17 mouse cellular contexts compared by ENCODE assay signal in genomic region chr7:75522226-75522625, GRCm38 (mm10).
DNase-seq lines count a peak whose midpoint lies in the region; ATAC-seq and TF ChIP-seq lines count a peak whose summit lies in the region.
"Had no signal": no experiment of that assay in that cellular context is flagged by ENCODE, and none has a peak within 500 bp of the region (broad histone marks: within the 10 kb centered on the region; RNA-seq: fewer than 3 reads in every experiment).

No protein-coding gene starts in this region.

- 78% methylated on average over 3 of the region's 3 CpGs for WGBS in forebrain, postnatal 0 days
- WGBS in forebrain, embryonic 16.5 days: 75% methylated on average over 3 of the region's 3 CpGs
- 79% methylated on average over 3 of the region's 3 CpGs for WGBS in kidney, postnatal 0 days
- WGBS in midbrain, postnatal 0 days: 95% methylated on average over 3 of the region's 3 CpGs
- WGBS in midbrain, embryonic 14.5 days: 91% methylated on average over 3 of the region's 3 CpGs
- 79% methylated on average over 3 of the region's 3 CpGs for WGBS in kidney, embryonic 15.5 days

- H3K4me2 ChIP-seq in forebrain, postnatal 0 days (ENCODE audit: low read depth): no peak overlapping the region
- no peak overlapping the region for H3K4me2 ChIP-seq in forebrain, embryonic 16.5 days (ENCODE audit: low read length)
- no peak overlapping the region for H3K4me2 ChIP-seq in kidney, postnatal 0 days (ENCODE audit: low read length)
- no peak overlapping the region for H3K4me2 ChIP-seq in midbrain, postnatal 0 days (ENCODE audit: low read depth, low read length, poor library complexity, severe bottlenecking)
- H3K4me2 ChIP-seq in midbrain, embryonic 14.5 days (ENCODE audit: low read length): no peak overlapping the region
- no peak overlapping the region for H3K4me2 ChIP-seq in kidney, embryonic 15.5 days
- H3K4me2 ChIP-seq: embryonic facial prominence, embryonic 15.5 days; forebrain, embryonic 12.5 days; lung, embryonic 15.5 days; stomach, embryonic 15.5 days had no signal

- no peak for ATAC-seq in forebrain, postnatal 0 days
- ATAC-seq in forebrain, embryonic 16.5 days: no peak
- no peak for ATAC-seq in kidney, postnatal 0 days (replicated peaks; ENCODE audit: low FRiP score, low read depth)
- ATAC-seq in midbrain, postnatal 0 days (ENCODE audit: low FRiP score): no peak
- ATAC-seq in midbrain, embryonic 14.5 days (ENCODE audit: low FRiP score, low TSS enrichment): no peak
- ATAC-seq in kidney, embryonic 15.5 days (replicated peaks; ENCODE audit: low FRiP score): no peak
- ATAC-seq: inflammation-experienced regulatory T-cells, adult 6 months had no signal

- no peak overlapping the region for H3K9ac ChIP-seq in forebrain, postnatal 0 days
- H3K9ac ChIP-seq in forebrain, embryonic 16.5 days (replicated peaks; ENCODE audit: low read depth, low read length): no peak overlapping the region
- no peak overlapping the region for H3K9ac ChIP-seq in kidney, postnatal 0 days (ENCODE audit: low read depth, low read length)
- no peak overlapping the region for H3K9ac ChIP-seq in midbrain, postnatal 0 days (replicated peaks; ENCODE audit: low read length, poor library complexity, severe bottlenecking)
- H3K9ac ChIP-seq in midbrain, embryonic 14.5 days (replicated peaks; ENCODE audit: low read length): no peak overlapping the region
- H3K9ac ChIP-seq in kidney, embryonic 15.5 days: no peak overlapping the region
- H3K9ac ChIP-seq: embryonic facial prominence, embryonic 15.5 days; forebrain, embryonic 12.5 days; lung, embryonic 15.5 days; stomach, embryonic 15.5 days had no signal

- H3K27ac ChIP-seq in forebrain, postnatal 0 days (ENCODE audit: low read depth, low read length): no peak overlapping the region
- H3K27ac ChIP-seq in forebrain, embryonic 16.5 days (ENCODE audit: low read length): no peak overlapping the region
- H3K27ac ChIP-seq in kidney, postnatal 0 days: no peak overlapping the region
- H3K27ac ChIP-seq in midbrain, postnatal 0 days (ENCODE audit: low read depth, low read length): no peak overlapping the region
- H3K27ac ChIP-seq in midbrain, embryonic 14.5 days (replicated peaks; ENCODE audit: low read depth, low read length): no peak overlapping the region
- H3K27ac ChIP-seq in kidney, embryonic 15.5 days: no peak overlapping the region
- H3K27ac ChIP-seq: embryonic facial prominence, embryonic 15.5 days; forebrain, embryonic 12.5 days; lung, embryonic 15.5 days; stomach, embryonic 15.5 days had no signal

- no peaks in the 10 kb centered on the region for H3K36me3 ChIP-seq in forebrain, postnatal 0 days (ENCODE audit: insufficient read depth)
- H3K36me3 ChIP-seq in forebrain, embryonic 16.5 days (ENCODE audit: control insufficient read depth, insufficient read depth): no peaks in the 10 kb centered on the region
- H3K36me3 ChIP-seq in kidney, postnatal 0 days (ENCODE audit: insufficient read depth, low read length): no peaks in the 10 kb centered on the region
- H3K36me3 ChIP-seq in midbrain, postnatal 0 days (ENCODE audit: insufficient read depth, low read length): no peaks in the 10 kb centered on the region
- H3K36me3 ChIP-seq in midbrain, embryonic 14.5 days (ENCODE audit: control insufficient read depth, insufficient read depth, low read length): no peaks in the 10 kb centered on the region
- H3K36me3 ChIP-seq in kidney, embryonic 15.5 days: no peaks in the 10 kb centered on the region
- H3K36me3 ChIP-seq: embryonic facial prominence, embryonic 15.5 days; forebrain, embryonic 12.5 days; lung, embryonic 15.5 days; stomach, embryonic 15.5 days had no signal

- no peaks in the 10 kb centered on the region for H3K27me3 ChIP-seq in forebrain, postnatal 0 days (ENCODE audit: insufficient read depth, low read length)
- no peaks in the 10 kb centered on the region for H3K27me3 ChIP-seq in forebrain, embryonic 16.5 days (replicated peaks; ENCODE audit: control insufficient read depth, insufficient read depth, low read length)
- no peaks in the 10 kb centered on the region for H3K27me3 ChIP-seq in kidney, postnatal 0 days (ENCODE audit: insufficient read depth, low read length)
- no peaks in the 10 kb centered on the region for H3K27me3 ChIP-seq in midbrain, postnatal 0 days (ENCODE audit: insufficient read depth, low read length)
- no peaks in the 10 kb centered on the region for H3K27me3 ChIP-seq in midbrain, embryonic 14.5 days (ENCODE audit: control insufficient read depth, insufficient read depth, low read length)
- H3K27me3 ChIP-seq in kidney, embryonic 15.5 days: no peaks in the 10 kb centered on the region
- H3K27me3 ChIP-seq: embryonic facial prominence, embryonic 15.5 days; forebrain, embryonic 12.5 days; lung, embryonic 15.5 days; stomach, embryonic 15.5 days had no signal

- H3K4me1 ChIP-seq in forebrain, postnatal 0 days (ENCODE audit: insufficient read depth): no peaks in the 10 kb centered on the region
- H3K4me1 ChIP-seq in forebrain, embryonic 16.5 days (replicated peaks; ENCODE audit: control insufficient read depth, insufficient read depth, low read length): peaks cover 3% of the 10 kb centered on the region
- H3K4me1 ChIP-seq in kidney, postnatal 0 days (replicated peaks; ENCODE audit: insufficient read depth, low read length): peaks cover 24% of the 10 kb centered on the region
- H3K4me1 ChIP-seq in midbrain, postnatal 0 days (ENCODE audit: insufficient read depth, low read length): no peaks in the 10 kb centered on the region
- 0 out of 2 replicates have a peak, but pooled peaks cover 4% of the 10 kb centered on the region for H3K4me1 ChIP-seq in midbrain, embryonic 14.5 days (ENCODE audit: control insufficient read depth, insufficient read depth, low read length)
- H3K4me1 ChIP-seq in kidney, embryonic 15.5 days: peaks cover 52% of the 10 kb centered on the region

- H3K4me3 ChIP-seq in forebrain, postnatal 0 days (ENCODE audit: low read depth, low read length): no peak overlapping the region
- H3K4me3 ChIP-seq in forebrain, embryonic 16.5 days (replicated peaks; ENCODE audit: low read length): no peak overlapping the region
- no peak overlapping the region for H3K4me3 ChIP-seq in kidney, postnatal 0 days (replicated peaks; ENCODE audit: low read depth, low read length)
- H3K4me3 ChIP-seq in midbrain, postnatal 0 days (ENCODE audit: low read depth, low read length): no peak overlapping the region
- no peak overlapping the region for H3K4me3 ChIP-seq in midbrain, embryonic 14.5 days (replicated peaks; ENCODE audit: low read depth, low read length)
- no peak overlapping the region for H3K4me3 ChIP-seq in kidney, embryonic 15.5 days (replicated peaks)
- H3K4me3 ChIP-seq: embryonic facial prominence, embryonic 15.5 days; forebrain, embryonic 12.5 days; lung, embryonic 15.5 days; stomach, embryonic 15.5 days had no signal

- no peak for DNase-seq in forebrain, postnatal 0 days
- DNase-seq in kidney, postnatal 0 days (ENCODE audit: low spot score): no peak
- DNase-seq in kidney, postnatal 4 days: no peak
- DNase-seq in midbrain, postnatal 0 days (ENCODE audit: low spot score): no peak
- no peak for DNase-seq in midbrain, embryonic 14.5 days
- no peak for DNase-seq in adrenal gland, adult 8-10 months
- DNase-seq: adrenal gland, postnatal 10 days; cerebellum, adult 2 months; heart, adult 18-20 months; thymus, postnatal 14 days had no signal

- no peaks in the 10 kb centered on the region for H3K9me3 ChIP-seq in forebrain, postnatal 0 days (ENCODE audit: low read length)
- H3K9me3 ChIP-seq in forebrain, embryonic 16.5 days (ENCODE audit: control insufficient read depth, low read length): no peaks in the 10 kb centered on the region
- H3K9me3 ChIP-seq in kidney, postnatal 0 days (replicated peaks; ENCODE audit: low read length): no peaks in the 10 kb centered on the region
- no peaks in the 10 kb centered on the region for H3K9me3 ChIP-seq in midbrain, postnatal 0 days (ENCODE audit: low read length)
- no peaks in the 10 kb centered on the region for H3K9me3 ChIP-seq in midbrain, embryonic 14.5 days (ENCODE audit: control insufficient read depth, low read length)
- H3K9me3 ChIP-seq in kidney, embryonic 15.5 days (replicated peaks): no peaks in the 10 kb centered on the region
- H3K9me3 ChIP-seq: embryonic facial prominence, embryonic 15.5 days; forebrain, embryonic 12.5 days; lung, embryonic 15.5 days; stomach, embryonic 15.5 days had no signal

- TF ChIP-seq CTCF in forebrain, postnatal 0 days (IDR thresholded peaks at IDR 0.05; ENCODE audit: low read depth): 0 out of 2 replicates have a peak, but pooled peaks have one; percentile 7
- peak; percentile 38 for TF ChIP-seq CTCF in kidney, postnatal 0 days (IDR thresholded peaks at IDR 0.05; ENCODE audit: low read depth)
- TF ChIP-seq CTCF in midbrain, postnatal 0 days (IDR thresholded peaks at IDR 0.05): 0 out of 2 replicates have a peak, but pooled peaks have one; percentile 6
